Mouse (Mus musculus): ENCODE results near the gene Dmpk. TPM values are rescaled to one million over a fixed set of nuclear protein-coding genes. Genes with fewer than 3 reads are reported as not detected.
A peak's percentile ranks its signal among the peaks of the same experiment; 100 is the strongest.

Gene Dmpk
- 294 TPM for polyA plus RNA-seq (2012; fragmentation: generic; extraction: Trizol)

GRCm38 (mm10) chr7:19083701-19084100 is at the start of gene Dmpk:
TSS of gene Dmpk (plus strand) at chr7:19083849.
- Histone ChIP-seq H3K4me3 (peak within 1 kb of the TSS; percentile 74), H3K27me3 (ENCODE audit: control insufficient read depth, insufficient read depth, insufficient read length) (no peaks in the 10 kb centered on the region), H3ac (ENCODE audit: control insufficient read depth, insufficient read length) (peak within 1 kb of the TSS; percentile 15), H3K79me2 (ENCODE audit: control insufficient read depth, insufficient read depth) (peaks cover 14% of the 10 kb centered on the region), H3K36me3 (ENCODE audit: control insufficient read depth, insufficient read depth) (peaks cover 8% of the 10 kb centered on the region), H3K4me2 (ENCODE audit: low read depth) (peak within 1 kb of the TSS; percentile 99)
- TF ChIP-seq POLR2A (IDR thresholded peaks at IDR 0.05; ENCODE audit: insufficient read length, low read depth) (peak; percentile 83), REST (IDR thresholded peaks at IDR 0.05; ENCODE audit: insufficient read depth, insufficient read length) (no peak), MYOG (IDR thresholded peaks at IDR 0.05; ENCODE audit: control insufficient read depth in 1 of 3, insufficient read depth in 1 of 3, insufficient read length in 2 of 3, low read depth in 2 of 3) (peak in 1 of 3 experiments; percentile 7), TCF3 (IDR thresholded peaks at IDR 0.05; ENCODE audit: insufficient read length, low read depth) (no peak), POLR2AphosphoS2 (IDR thresholded peaks at IDR 0.05; ENCODE audit: insufficient read length, low read depth) (peak; percentile 81)

- Histone ChIP-seq H3ac (ENCODE audit: control insufficient read depth, insufficient read length) (no peak overlapping the region), H3K36me3 (ENCODE audit: control insufficient read depth, insufficient read depth) (peaks cover 24% of the 10 kb centered on the region), H3K27me3 (ENCODE audit: control insufficient read depth, insufficient read depth, insufficient read length) (no peaks in the 10 kb centered on the region), H3K4me3 (no peak overlapping the region), H3K4me2 (ENCODE audit: low read depth) (no peak overlapping the region), H3K79me2 (ENCODE audit: control insufficient read depth, insufficient read depth) (no peaks in the 10 kb centered on the region)
- TF ChIP-seq MYOG (IDR thresholded peaks at IDR 0.05; ENCODE audit: control insufficient read depth in 1 of 3, insufficient read depth in 1 of 3, insufficient read length in 2 of 3, low read depth in 2 of 3) = no peak
- TF ChIP-seq TCF12 (IDR thresholded peaks at IDR 0.05; ENCODE audit: insufficient read depth, poor library complexity, severe bottlenecking) = no peak
- TF ChIP-seq E2F4 (IDR thresholded peaks at IDR 0.05; ENCODE audit: insufficient read depth) = no peak
Measured at GRCm38 (mm10) chr7:19044616-19045015, 39.0 kb upstream of the Dmpk start.

GRCm38 (mm10) chr7:19046286-19047069 is 37.2 kb upstream of the Dmpk start:
- Histone ChIP-seq H3K36me3 (ENCODE audit: control insufficient read depth, insufficient read depth) (peaks cover 14% of the 10 kb centered on the region), H3K27me3 (ENCODE audit: control insufficient read depth, insufficient read depth, insufficient read length) (no peaks in the 10 kb centered on the region), H3ac (ENCODE audit: control insufficient read depth, insufficient read length) (no peak overlapping the region), H3K79me2 (ENCODE audit: control insufficient read depth, insufficient read depth) (no peaks in the 10 kb centered on the region), H3K4me2 (ENCODE audit: low read depth) (no peak overlapping the region), H3K4me3 (no peak overlapping the region)
- TF ChIP-seq MYOD1 (IDR thresholded peaks at IDR 0.05; ENCODE audit: control insufficient read depth in 1 of 3, insufficient read length in 2 of 3, low read depth in 2 of 3) (no peak), REST (IDR thresholded peaks at IDR 0.05; ENCODE audit: insufficient read depth, insufficient read length) (no peak), TCF3 (IDR thresholded peaks at IDR 0.05; ENCODE audit: insufficient read length, low read depth) (no peak), MYOG (IDR thresholded peaks at IDR 0.05; ENCODE audit: control insufficient read depth in 1 of 3, insufficient read depth in 1 of 3, insufficient read length in 2 of 3, low read depth in 2 of 3) (no peak)

GRCm38 (mm10) chr7:19048006-19048527 is 35.6 kb upstream of the Dmpk start:
- H3K27me3 ChIP-seq (ENCODE audit: control insufficient read depth, insufficient read depth, insufficient read length) = no peaks in the 10 kb centered on the region
- peaks cover 10% of the 10 kb centered on the region for H3K36me3 ChIP-seq (ENCODE audit: control insufficient read depth, insufficient read depth)
- no peak overlapping the region for H3K4me3 ChIP-seq
- no peak overlapping the region for H3ac ChIP-seq (ENCODE audit: control insufficient read depth, insufficient read length)
- no peak for TF ChIP-seq SRF (IDR thresholded peaks at IDR 0.05; ENCODE audit: control insufficient read depth, insufficient read length, low read depth)
- TF ChIP-seq POLR2A (IDR thresholded peaks at IDR 0.05; ENCODE audit: insufficient read length, low read depth) = no peak
- TF ChIP-seq MYOD1 (IDR thresholded peaks at IDR 0.05; ENCODE audit: control insufficient read depth in 1 of 3, insufficient read length in 2 of 3, low read depth in 2 of 3) = no peak
- TF ChIP-seq TCF12 (IDR thresholded peaks at IDR 0.05; ENCODE audit: insufficient read depth, poor library complexity, severe bottlenecking) = no peak
- no peak for TF ChIP-seq TCF3 (IDR thresholded peaks at IDR 0.05; ENCODE audit: insufficient read length, low read depth)
- no peak for TF ChIP-seq MYOG (IDR thresholded peaks at IDR 0.05; ENCODE audit: control insufficient read depth in 1 of 3, insufficient read depth in 1 of 3, insufficient read length in 2 of 3, low read depth in 2 of 3)
- TF ChIP-seq USF1 (IDR thresholded peaks at IDR 0.05; ENCODE audit: low read depth) = no peak
- no peak for TF ChIP-seq MAX (IDR thresholded peaks at IDR 0.05; ENCODE audit: low read depth)
- TF ChIP-seq POLR2AphosphoS2 (IDR thresholded peaks at IDR 0.05; ENCODE audit: insufficient read length, low read depth) = no peak
- TF ChIP-seq CEBPB (IDR thresholded peaks at IDR 0.05; ENCODE audit: insufficient read depth, poor library complexity, severe bottlenecking) = no peak
- no peak for TF ChIP-seq E2F4 (IDR thresholded peaks at IDR 0.05; ENCODE audit: insufficient read depth)
- no peak for TF ChIP-seq REST (IDR thresholded peaks at IDR 0.05; ENCODE audit: insufficient read depth, insufficient read length)
- no peaks in the 10 kb centered on the region for H3K79me2 ChIP-seq (ENCODE audit: control insufficient read depth, insufficient read depth)
- no peak overlapping the region for H3K4me2 ChIP-seq (ENCODE audit: low read depth)

- Histone ChIP-seq H3K36me3 (ENCODE audit: control insufficient read depth, insufficient read depth) (peaks cover 5% of the 10 kb centered on the region), H3K4me2 (ENCODE audit: low read depth) (no peak overlapping the region), H3K27me3 (ENCODE audit: control insufficient read depth, insufficient read depth, insufficient read length) (no peaks in the 10 kb centered on the region), H3ac (ENCODE audit: control insufficient read depth, insufficient read length) (no peak overlapping the region), H3K79me2 (ENCODE audit: control insufficient read depth, insufficient read depth) (no peaks in the 10 kb centered on the region), H3K4me3 (no peak overlapping the region)
- TF ChIP-seq SRF (IDR thresholded peaks at IDR 0.05; ENCODE audit: control insufficient read depth, insufficient read length, low read depth) = no peak
- TF ChIP-seq CEBPB (IDR thresholded peaks at IDR 0.05; ENCODE audit: insufficient read depth, poor library complexity, severe bottlenecking) = no peak
- no peak for TF ChIP-seq POLR2A (IDR thresholded peaks at IDR 0.05; ENCODE audit: insufficient read length, low read depth)
- no peak for TF ChIP-seq POLR2AphosphoS2 (IDR thresholded peaks at IDR 0.05; ENCODE audit: insufficient read length, low read depth)
- no peak for TF ChIP-seq TCF12 (IDR thresholded peaks at IDR 0.05; ENCODE audit: insufficient read depth, poor library complexity, severe bottlenecking)
- no peak for TF ChIP-seq MYOD1 (IDR thresholded peaks at IDR 0.05; ENCODE audit: control insufficient read depth in 1 of 3, insufficient read length in 2 of 3, low read depth in 2 of 3)
- no peak for TF ChIP-seq MYOG (IDR thresholded peaks at IDR 0.05; ENCODE audit: control insufficient read depth in 1 of 3, insufficient read depth in 1 of 3, insufficient read length in 2 of 3, low read depth in 2 of 3)
- TF ChIP-seq MAX (IDR thresholded peaks at IDR 0.05; ENCODE audit: low read depth) = no peak
- TF ChIP-seq E2F4 (IDR thresholded peaks at IDR 0.05; ENCODE audit: insufficient read depth) = no peak
- no peak for TF ChIP-seq REST (IDR thresholded peaks at IDR 0.05; ENCODE audit: insufficient read depth, insufficient read length)
- no peak for TF ChIP-seq TCF3 (IDR thresholded peaks at IDR 0.05; ENCODE audit: insufficient read length, low read depth)
- TF ChIP-seq USF1 (IDR thresholded peaks at IDR 0.05; ENCODE audit: low read depth) = no peak
Measured at GRCm38 (mm10) chr7:19049252-19049651, 34.4 kb upstream of the Dmpk start.
